Mouse (Mus musculus) neural tube, postnatal 0 days (tissue): ENCODE measurements around the gene Ccdc82. TPM values are rescaled to one million over a fixed set of nuclear protein-coding genes. Genes with fewer than 3 reads are reported as not detected.

ENCODE experiments used
- polyA plus RNA-seq: library from polyadenylated mRNA; unstranded; fragments of >200 nt; fragmentation: Nextera tagmentation; extraction: Ambion mirVana; gene quantifications from 2 replicates; pipeline ENCODE4 v1.2.1, GENCODE M21; 2015

The Ccdc82 gene
- 9.4 and 12.5 TPM in 2 replicates for polyA plus RNA-seq

DNA sequence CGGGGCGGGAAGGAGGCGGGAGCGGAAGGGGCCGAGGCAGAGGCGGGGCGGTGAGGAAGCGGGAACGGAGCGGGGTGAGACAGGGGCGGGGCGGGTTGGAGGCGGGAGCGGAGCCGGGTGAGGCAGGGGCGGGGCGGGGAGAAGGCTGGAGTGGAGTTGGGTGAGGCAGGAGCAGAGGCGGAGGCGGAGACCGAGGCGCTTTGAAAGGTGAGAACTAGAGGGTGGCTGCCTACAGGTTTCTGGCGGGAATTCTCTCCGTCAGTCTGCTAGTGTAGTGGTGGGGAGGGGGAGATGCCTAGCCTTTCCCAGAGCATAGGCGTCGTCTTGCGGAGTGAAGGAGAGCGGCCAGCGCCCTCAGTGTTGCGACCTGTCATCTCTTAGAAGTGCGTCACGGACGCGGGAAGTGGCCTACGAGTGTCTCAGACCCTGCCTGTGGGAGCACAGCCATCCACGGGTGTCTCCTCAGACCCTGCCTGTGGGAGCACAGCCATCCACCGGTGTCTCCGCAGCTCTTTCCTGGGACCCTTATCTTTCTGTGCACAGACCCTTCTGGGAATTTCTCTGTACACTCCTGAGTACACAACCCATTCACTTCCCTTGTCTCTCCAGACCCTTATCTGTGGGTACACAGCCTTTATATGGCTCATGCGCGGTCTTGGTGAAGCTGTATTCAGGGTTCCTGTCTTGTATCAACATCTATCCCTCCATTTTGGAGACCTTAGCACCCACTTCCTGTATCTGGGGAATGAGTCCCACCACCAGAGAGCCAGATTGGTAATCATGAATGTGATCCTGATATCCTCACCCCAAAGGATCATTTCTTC lies at the start of gene Ccdc82:
Ccdc82 (plus strand) TSS at position 141 of the 824 bp plus-strand sequence.

DNA sequence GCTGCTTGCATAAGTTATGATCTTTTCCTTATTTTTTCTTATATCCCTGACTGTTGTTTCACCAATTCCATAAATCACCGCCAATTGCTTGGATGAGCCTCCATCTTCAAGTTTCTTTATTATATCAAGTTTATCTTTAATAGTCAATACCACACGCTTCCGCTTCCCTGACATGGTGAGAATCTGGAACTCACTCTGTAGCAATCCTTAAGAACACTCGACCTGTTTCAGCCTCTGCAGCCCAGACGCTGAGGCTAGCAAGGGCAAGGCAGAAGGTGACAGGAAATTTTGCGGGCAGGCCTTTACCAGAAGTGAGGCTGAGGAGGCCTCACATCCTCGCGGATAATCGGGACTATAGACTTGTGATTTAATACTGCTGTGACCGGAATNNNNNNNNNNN lies 1.3 kb upstream of the Ccdc82 start, which contains the start of gene Jrkl:
Jrkl (minus strand) TSS at position 349 of the 400 bp plus-strand sequence.

DNA sequence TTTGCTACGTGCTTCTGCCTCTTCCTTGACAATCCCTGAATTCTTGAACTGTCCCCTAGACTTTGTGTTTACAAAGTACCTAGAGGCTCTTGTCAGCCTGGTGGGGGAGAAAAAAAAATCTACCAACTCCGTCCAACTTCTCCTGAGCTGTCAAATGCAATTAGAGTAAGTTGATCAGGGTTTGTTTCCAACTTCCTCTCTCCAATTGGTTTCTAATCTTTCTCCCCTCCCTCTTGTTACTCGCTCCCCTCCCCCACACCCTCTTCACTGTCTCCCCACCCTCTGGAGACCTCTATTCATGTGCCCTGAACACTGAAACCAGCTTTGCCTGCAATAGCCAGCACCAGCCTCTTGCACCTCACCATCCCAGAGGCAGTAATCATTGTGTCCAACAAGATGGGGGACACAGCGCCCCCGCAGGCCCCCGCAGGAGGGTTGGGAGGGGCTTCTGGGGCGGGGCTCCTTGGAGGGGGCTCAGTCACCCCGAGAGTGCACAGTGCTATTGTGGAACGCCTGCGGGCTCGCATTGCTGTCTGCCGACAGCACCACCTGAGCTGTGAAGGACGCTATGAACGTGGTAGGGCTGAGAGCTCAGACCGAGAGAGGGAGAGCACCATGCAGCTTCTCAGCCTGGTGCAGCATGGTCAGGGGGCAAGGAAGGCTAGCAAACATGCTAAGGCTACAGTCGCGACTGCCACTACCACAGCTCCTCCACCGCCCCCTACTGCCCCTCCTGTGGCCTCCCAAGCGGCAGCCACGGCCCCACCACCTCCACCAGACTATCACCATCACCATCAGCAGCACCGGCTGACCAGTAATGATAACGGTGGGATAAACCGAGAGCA lies 51.1 kb downstream of the Ccdc82 start, which contains the start of gene Maml2:
Maml2 (plus strand) TSS at position 290 of the 845 bp plus-strand sequence.

Other genes starting within 250 kb of the Ccdc82 start
- 6.0 and 7.3 TPM in 2 replicates for gene Jrkl, start 1.1 kb upstream of the Ccdc82 start, polyA plus RNA-seq
- gene Maml2, start 51.0 kb downstream of the Ccdc82 start, polyA plus RNA-seq, result 11.5 and 11.6 TPM in 2 replicates
- gene Gm17571, start 199.8 kb downstream of the Ccdc82 start, polyA plus RNA-seq, result not detected in 2 replicates